Mouse (Mus musculus): ENCODE data around the gene Gm45808. TPM values are rescaled to one million over a fixed set of nuclear protein-coding genes. Genes with fewer than 3 reads are reported as not detected.
"Not testable (repeated sequence)": the region's sequence is repeated elsewhere in the genome, so short reads cannot be mapped to it uniquely, and the experiment has no call there.

The Gm45808 gene
- polyA plus RNA-seq, 1 experiment, result not detected

DNA sequence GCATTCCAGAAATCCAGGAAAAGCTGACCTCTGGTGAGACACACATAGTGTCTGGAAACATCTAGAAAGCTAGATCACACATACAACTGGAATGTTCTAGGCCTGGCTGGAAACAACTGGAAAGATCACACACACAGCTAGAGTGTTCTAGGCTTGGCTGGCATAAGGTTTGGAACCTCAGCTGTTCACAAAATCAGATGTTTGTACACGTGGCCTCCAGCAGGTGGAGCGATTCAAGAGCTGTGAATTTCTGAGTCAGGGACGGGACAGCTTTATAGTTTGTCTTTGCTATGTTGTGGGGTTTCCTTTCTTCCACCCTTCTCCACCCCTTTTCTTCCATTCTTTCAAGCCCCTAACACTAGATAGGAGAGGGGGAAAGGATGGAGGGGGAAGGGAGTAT lies 9.6 kb downstream of the Gm45808 start:
- TF ChIP-seq CTCF (IDR thresholded peaks at IDR 0.05; ENCODE audit: insufficient read depth, low read length), result peak; percentile 65
- no peak for TF ChIP-seq POLR2A (IDR thresholded peaks at IDR 0.05; ENCODE audit: borderline replicate concordance, extremely low read depth, low read depth, low read length)
- Histone ChIP-seq H3K4me3 (replicated peaks; ENCODE audit: extremely low read depth, low read depth, low read length) (no peak overlapping the region), H3K4me1 (ENCODE audit: control insufficient read depth, insufficient read depth, low read length) (no peaks in the 10 kb centered on the region)
- peak; percentile 58 for DNase-seq
- 1% methylated on average over 3 of the region's 3 CpGs for WGBS

GRCm38 (mm10) chr7:45476453-45476852 lies 10.2 kb downstream of the Gm45808 start:
- Histone ChIP-seq H3K4me1 (ENCODE audit: control insufficient read depth, insufficient read depth, low read length) (no peaks in the 10 kb centered on the region), H3K4me3 (replicated peaks; ENCODE audit: extremely low read depth, low read depth, low read length) (no peak overlapping the region)
- no peak for DNase-seq
- 35% methylated on average over 1 of the region's 1 CpGs for WGBS
- TF ChIP-seq CTCF (IDR thresholded peaks at IDR 0.05; ENCODE audit: insufficient read depth, low read length), result no peak
- TF ChIP-seq POLR2A (IDR thresholded peaks at IDR 0.05; ENCODE audit: borderline replicate concordance, extremely low read depth, low read depth, low read length), result no peak

GRCm38 (mm10) chr7:45475291-45475969 lies 11.2 kb downstream of the Gm45808 start:
- DNase-seq, result peak; percentile 30
- Histone ChIP-seq H3K4me3 (replicated peaks; ENCODE audit: extremely low read depth, low read depth, low read length) (peak overlapping the region; percentile 43), H3K4me1 (ENCODE audit: control insufficient read depth, insufficient read depth, low read length) (no peaks in the 10 kb centered on the region)
- 60% methylated on average over 16 of the region's 16 CpGs for WGBS
- no peak for TF ChIP-seq CTCF (IDR thresholded peaks at IDR 0.05; ENCODE audit: insufficient read depth, low read length)
- no peak for TF ChIP-seq POLR2A (IDR thresholded peaks at IDR 0.05; ENCODE audit: borderline replicate concordance, extremely low read depth, low read depth, low read length)

DNA sequence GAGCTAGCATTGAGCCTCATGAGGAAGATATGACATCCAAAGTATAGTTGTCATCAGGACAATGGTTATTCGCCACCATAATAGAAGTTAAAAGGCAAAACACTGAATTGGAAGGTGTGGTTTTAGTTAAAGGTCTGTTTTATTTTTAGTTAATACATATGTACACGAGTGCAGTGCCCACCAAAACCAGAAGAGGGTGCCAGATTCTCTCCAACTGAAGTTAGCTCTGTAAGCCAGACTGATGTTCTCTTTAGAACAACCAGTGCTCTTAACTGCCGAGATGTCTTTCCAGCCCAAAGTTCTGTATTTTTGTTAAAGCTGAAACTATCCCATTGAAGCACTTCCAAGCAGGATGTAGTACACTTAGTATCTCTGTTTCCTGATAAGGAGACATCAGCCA lies 15.7 kb downstream of the Gm45808 start:
- 3% methylated on average over 3 of the region's 3 CpGs for WGBS
- no peak for TF ChIP-seq POLR2A (IDR thresholded peaks at IDR 0.05; ENCODE audit: borderline replicate concordance, extremely low read depth, low read depth, low read length)
- TF ChIP-seq CTCF (IDR thresholded peaks at IDR 0.05; ENCODE audit: insufficient read depth, low read length), result peak; percentile 35; the same call in 1 of the 2 replicates
- no peak overlapping the region for H3K4me3 ChIP-seq (replicated peaks; ENCODE audit: extremely low read depth, low read depth, low read length)
- peak; percentile 69 for DNase-seq
- H3K4me1 ChIP-seq (ENCODE audit: control insufficient read depth, insufficient read depth, low read length), result peaks cover 4% of the 10 kb centered on the region

GRCm38 (mm10) chr7:45467090-45467670 lies 19.4 kb downstream of the Gm45808 start:
- DNase-seq, result peak; percentile 56
- Histone ChIP-seq H3K4me1 (ENCODE audit: control insufficient read depth, insufficient read depth, low read length) (peaks cover 7% of the 10 kb centered on the region), H3K4me3 (replicated peaks; ENCODE audit: extremely low read depth, low read depth, low read length) (peak overlapping the region; percentile 61)
- 32% methylated on average over 7 of the region's 7 CpGs for WGBS
- no peak for TF ChIP-seq POLR2A (IDR thresholded peaks at IDR 0.05; ENCODE audit: borderline replicate concordance, extremely low read depth, low read depth, low read length)
- no peak for TF ChIP-seq CTCF (IDR thresholded peaks at IDR 0.05; ENCODE audit: insufficient read depth, low read length)

DNA sequence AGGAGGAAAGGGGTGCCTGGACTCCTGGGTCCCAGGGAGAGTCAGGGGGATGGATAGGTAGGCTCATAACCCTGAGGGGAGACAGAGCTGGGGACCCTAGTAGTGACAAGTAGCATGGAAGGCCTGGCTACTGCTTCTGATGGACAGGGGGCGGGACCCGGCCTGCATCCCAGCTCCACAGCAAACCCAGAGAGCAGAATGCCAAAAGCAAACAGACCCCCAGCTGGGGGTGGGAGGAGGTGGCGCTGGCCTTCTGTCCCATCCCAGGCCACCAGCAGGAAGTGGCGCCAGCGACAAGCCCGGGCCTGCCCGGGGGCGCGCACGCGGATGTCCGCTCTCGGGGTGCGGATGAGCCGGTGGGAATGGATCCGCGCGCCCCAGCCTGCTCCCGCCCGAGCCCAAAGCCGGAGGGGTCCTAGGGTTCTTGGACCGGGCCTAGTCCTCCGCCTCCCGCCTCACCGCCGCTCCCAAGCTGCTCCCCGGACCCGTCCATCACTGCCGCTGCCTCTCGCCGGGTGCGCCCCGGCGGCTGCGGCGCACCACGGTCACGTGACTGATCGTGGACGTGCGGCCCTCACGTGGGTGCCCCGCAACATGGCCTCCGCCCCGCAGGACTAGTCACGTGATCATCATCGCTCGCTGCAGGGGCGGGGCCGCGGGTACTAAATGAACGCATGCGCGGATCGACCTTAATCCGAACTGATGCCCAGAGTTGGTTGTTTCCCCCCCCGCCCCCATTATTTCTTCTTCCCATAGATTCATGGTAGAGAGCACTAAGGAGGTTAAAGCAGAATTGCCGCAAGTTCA lies 20.1 kb downstream of the Gm45808 start, which contains the start of gene Bax:
TSS of gene Bax (minus strand) at position 616 of the 807 bp plus-strand sequence.
- Histone ChIP-seq H3K4me3 (replicated peaks; ENCODE audit: extremely low read depth, low read depth, low read length) (peak within 1 kb of the TSS; percentile 78), H3K4me1 (ENCODE audit: control insufficient read depth, insufficient read depth, low read length) (peaks cover 7% of the 10 kb centered on the region)
- under 1% methylated on average over 58 of the region's 58 CpGs for WGBS
- peak; percentile 90 for DNase-seq
- peak; percentile 78; the same call in 1 of the 2 replicates for TF ChIP-seq POLR2A (IDR thresholded peaks at IDR 0.05; ENCODE audit: borderline replicate concordance, extremely low read depth, low read depth, low read length)
- TF ChIP-seq CTCF (IDR thresholded peaks at IDR 0.05; ENCODE audit: insufficient read depth, low read length), result no peak

DNA sequence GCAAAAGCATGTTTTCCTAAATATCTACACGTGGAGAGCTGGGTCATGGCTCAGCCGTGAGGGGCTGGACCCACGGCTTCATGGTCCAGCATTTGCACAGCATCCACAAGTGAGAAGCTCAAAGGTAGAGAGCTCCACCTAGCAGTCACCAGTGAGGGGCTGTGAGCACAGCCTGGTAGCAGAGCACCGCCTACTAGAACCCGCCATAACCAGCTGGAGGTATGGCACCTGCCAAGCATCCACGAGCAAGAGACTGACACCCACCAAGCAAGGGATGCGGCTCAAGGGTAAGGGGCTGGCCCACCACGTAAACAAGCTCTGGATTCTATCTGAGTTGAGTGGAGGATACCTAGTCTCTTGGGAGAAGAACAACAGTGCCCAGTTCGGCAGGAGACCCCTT lies 21.1 kb downstream of the Gm45808 start:
- TF ChIP-seq CTCF (IDR thresholded peaks at IDR 0.05; ENCODE audit: insufficient read depth, low read length) (no peak), POLR2A (IDR thresholded peaks at IDR 0.05; ENCODE audit: borderline replicate concordance, extremely low read depth, low read depth, low read length) (no peak)
- peaks cover 7% of the 10 kb centered on the region for H3K4me1 ChIP-seq (ENCODE audit: control insufficient read depth, insufficient read depth, low read length)
- DNase-seq, result no peak
- peak overlapping the region; percentile 26 for H3K4me3 ChIP-seq (replicated peaks; ENCODE audit: extremely low read depth, low read depth, low read length)
- WGBS, result 73% methylated on average over 9 of the region's 9 CpGs

DNA sequence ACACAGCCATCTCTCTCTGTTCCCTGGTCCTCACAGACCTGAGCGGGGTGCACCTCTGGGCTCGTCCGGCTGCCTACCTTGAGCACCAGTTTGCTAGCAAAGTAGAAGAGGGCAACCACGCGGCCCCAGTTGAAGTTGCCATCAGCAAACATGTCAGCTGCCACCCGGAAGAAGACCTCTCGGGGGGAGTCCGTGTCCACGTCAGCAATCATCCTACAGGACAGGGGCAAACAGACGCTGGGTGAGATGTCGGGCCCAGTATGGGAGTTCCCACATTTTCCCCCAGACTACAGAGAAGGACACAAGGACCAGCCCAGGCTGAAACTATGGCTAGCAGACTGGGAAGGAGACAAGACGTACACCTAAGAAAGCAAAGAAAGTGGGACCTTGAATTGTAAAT lies 21.5 kb downstream of the Gm45808 start:
- no peak overlapping the region for H3K4me3 ChIP-seq (replicated peaks; ENCODE audit: extremely low read depth, low read depth, low read length)
- TF ChIP-seq CTCF (IDR thresholded peaks at IDR 0.05; ENCODE audit: insufficient read depth, low read length) (no peak), POLR2A (IDR thresholded peaks at IDR 0.05; ENCODE audit: borderline replicate concordance, extremely low read depth, low read depth, low read length) (no peak)
- no peak for DNase-seq
- 95% methylated on average over 12 of the region's 12 CpGs for WGBS
- H3K4me1 ChIP-seq (ENCODE audit: control insufficient read depth, insufficient read depth, low read length), result peaks cover 10% of the 10 kb centered on the region

- DNase-seq, result no peak
These were observed 22.4 kb downstream of the Gm45808 start for GRCm38 (mm10) chr7:45463987-45464778.

DNA sequence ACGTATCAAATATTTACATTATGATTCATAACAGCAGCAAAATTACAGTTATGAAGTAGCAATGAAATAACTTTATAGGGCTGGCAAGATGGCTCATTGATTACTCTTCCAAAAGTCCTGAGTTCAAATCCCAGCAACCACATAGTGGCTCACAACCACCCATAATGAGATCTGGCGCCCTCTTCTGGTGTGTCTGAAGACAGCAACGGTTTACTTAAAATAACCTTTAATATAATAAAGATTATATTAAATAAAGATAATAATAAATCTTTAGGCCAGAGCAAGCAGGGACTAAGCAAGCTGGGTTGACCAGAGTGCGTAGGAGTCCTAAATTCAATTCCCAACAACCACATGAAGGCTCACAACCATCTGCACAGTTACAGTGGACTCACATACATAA lies 23.7 kb downstream of the Gm45808 start:
- peaks cover 10% of the 10 kb centered on the region for H3K4me1 ChIP-seq (ENCODE audit: control insufficient read depth, insufficient read depth, low read length)
- not testable (repeated sequence) for DNase-seq; H3K4me3 ChIP-seq (replicated peaks; ENCODE audit: extremely low read depth, low read depth, low read length)
- WGBS, result 74% methylated on average over 4 of the region's 4 CpGs

More at GRCm38 (mm10) chr7:45463987-45464778, 22.4 kb downstream of the Gm45808 start:
- H3K4me3 ChIP-seq (replicated peaks; ENCODE audit: extremely low read depth, low read depth, low read length), result no peak overlapping the region
- TF ChIP-seq CTCF (IDR thresholded peaks at IDR 0.05; ENCODE audit: insufficient read depth, low read length), result no peak
- TF ChIP-seq POLR2A (IDR thresholded peaks at IDR 0.05; ENCODE audit: borderline replicate concordance, extremely low read depth, low read depth, low read length), result no peak
- peaks cover 10% of the 10 kb centered on the region for H3K4me1 ChIP-seq (ENCODE audit: control insufficient read depth, insufficient read depth, low read length)
- 92% methylated on average over 7 of the region's 7 CpGs for WGBS
